Comparison of ENCODE assay signal across 27 mouse cellular contexts in genomic region chr1:43433853-43434252, GRCm38 (mm10). TPM values are rescaled to one million over a fixed set of nuclear protein-coding genes. Genes with fewer than 3 reads are reported as not detected.
DNase-seq lines count a peak whose midpoint lies in the region; ATAC-seq and TF ChIP-seq lines count a peak whose summit lies in the region.
"Had no signal": no experiment of that assay in that cellular context is flagged by ENCODE, and none has a peak within 500 bp of the region (broad histone marks: within the 10 kb centered on the region; RNA-seq: fewer than 3 reads in every experiment).

No protein-coding gene starts in this region.

- H3K9ac ChIP-seq in heart, embryonic 12.5 days = no peak overlapping the region
- H3K9ac ChIP-seq in kidney, postnatal 0 days (ENCODE audit: low read depth, low read length) = no peak overlapping the region
- H3K9ac ChIP-seq: embryonic facial prominence, embryonic 13.5 days; forebrain, embryonic 12.5 days; heart, embryonic 15.5 days; hindbrain, embryonic 14.5 days; limb, embryonic 13.5 days; liver, embryonic 14.5 days; lung, embryonic 15.5 days had no signal

- peaks cover 14% of the 10 kb centered on the region for H3K4me1 ChIP-seq in heart, embryonic 12.5 days (replicated peaks)
- no peaks in the 10 kb centered on the region for H3K4me1 ChIP-seq in kidney, postnatal 0 days (replicated peaks; ENCODE audit: insufficient read depth, low read length)
- H3K4me1 ChIP-seq: embryonic facial prominence, embryonic 13.5 days; forebrain, embryonic 12.5 days; limb, embryonic 13.5 days; lung, embryonic 15.5 days had no signal

- intact Hi-C loops in gastrocnemius, adult 2 months (cut with DNase I) = no loop called here
- intact Hi-C loops in gastrocnemius, postnatal 36 days (cut with DNase I) = no loop called here

- peak; percentile 69 for DNase-seq in gastrocnemius, adult 2 months
- no peak for DNase-seq in gastrocnemius, postnatal 36 days
- peak; percentile 32 for DNase-seq in heart, adult 8-10 months (ENCODE audit: low spot score)
- peak; percentile 23 to 45 for DNase-seq in kidney, adult 8-10 months
- DNase-seq in kidney, postnatal 0 days (ENCODE audit: low spot score) = peak; percentile 54
- no peak for DNase-seq in embryo, embryonic 11 days
- DNase-seq: adrenal gland, postnatal 14 days; cerebellum, adult 2 months; cerebellum, postnatal 25 days; heart, postnatal 4 days; lung, postnatal 36 days; midbrain, embryonic 14.5 days; right cerebral cortex, postnatal 14 days; thymus, adult 18-20 months; thymus, postnatal 36 days had no signal

- no peak overlapping the region for H3K4me3 ChIP-seq in gastrocnemius, adult 2 months
- no peak overlapping the region for H3K4me3 ChIP-seq in heart, embryonic 12.5 days
- no peak overlapping the region for H3K4me3 ChIP-seq in kidney, postnatal 0 days (replicated peaks; ENCODE audit: low read depth, low read length)
- H3K4me3 ChIP-seq: embryonic facial prominence, embryonic 13.5 days; erythroblast, embryonic 14.5 days; forebrain, embryonic 12.5 days; heart, embryonic 15.5 days; layer of hippocampus, adult 2 months; limb, embryonic 13.5 days; lung, embryonic 15.5 days; megakaryocyte, embryonic 14.5 days had no signal

- H3K36me3 ChIP-seq in heart, embryonic 12.5 days = no peaks in the 10 kb centered on the region
- H3K36me3 ChIP-seq in kidney, postnatal 0 days (ENCODE audit: insufficient read depth, low read length) = no peaks in the 10 kb centered on the region
- H3K36me3 ChIP-seq: embryonic facial prominence, embryonic 13.5 days; forebrain, embryonic 12.5 days; heart, embryonic 15.5 days; limb, embryonic 13.5 days; lung, embryonic 15.5 days had no signal

- 63% methylated on average over 4 of the region's 4 CpGs for WGBS in heart, embryonic 12.5 days
- 46% methylated on average over 4 of the region's 4 CpGs for WGBS in kidney, postnatal 0 days

- no peak overlapping the region for H3K4me2 ChIP-seq in heart, embryonic 12.5 days
- H3K4me2 ChIP-seq in kidney, postnatal 0 days (ENCODE audit: low read length) = no peak overlapping the region
- H3K4me2 ChIP-seq: embryonic facial prominence, embryonic 13.5 days; forebrain, embryonic 12.5 days; heart, embryonic 15.5 days; hindbrain, embryonic 14.5 days; limb, embryonic 13.5 days; lung, embryonic 15.5 days had no signal

- no peaks in the 10 kb centered on the region for H3K9me3 ChIP-seq in heart, embryonic 12.5 days (replicated peaks)
- H3K9me3 ChIP-seq in kidney, postnatal 0 days (replicated peaks; ENCODE audit: low read length) = no peaks in the 10 kb centered on the region
- H3K9me3 ChIP-seq: embryonic facial prominence, embryonic 13.5 days; forebrain, embryonic 12.5 days; heart, embryonic 15.5 days; limb, embryonic 13.5 days; lung, embryonic 15.5 days had no signal

- ATAC-seq in heart, embryonic 12.5 days (ENCODE audit: insufficient number of reproducible peaks, low FRiP score) = no peak
- ATAC-seq in kidney, postnatal 0 days (replicated peaks; ENCODE audit: low FRiP score, low read depth) = no peak
- ATAC-seq in activated CD4-positive, CD25-positive, alpha-beta regulatory T cell, adult 4 months = no peak

- H3K27me3 ChIP-seq in heart, embryonic 12.5 days (replicated peaks) = no peaks in the 10 kb centered on the region
- H3K27me3 ChIP-seq in kidney, postnatal 0 days (ENCODE audit: insufficient read depth, low read length) = no peaks in the 10 kb centered on the region
- H3K27me3 ChIP-seq: embryonic facial prominence, embryonic 13.5 days; forebrain, embryonic 12.5 days; heart, embryonic 15.5 days; limb, embryonic 13.5 days; lung, embryonic 15.5 days; megakaryocyte, embryonic 14.5 days had no signal

- no peak for TF ChIP-seq CTCF in gastrocnemius, adult 2 months (IDR thresholded peaks at IDR 0.05)
- TF ChIP-seq CTCF in kidney, postnatal 0 days (IDR thresholded peaks at IDR 0.05; ENCODE audit: low read depth) = no peak

- H3K27ac ChIP-seq in gastrocnemius, adult 2 months = peak overlapping the region; percentile 50; the same call in 1 of the 2 replicates
- no peak overlapping the region for H3K27ac ChIP-seq in heart, embryonic 12.5 days (ENCODE audit: poor library complexity, severe bottlenecking)
- no peak overlapping the region for H3K27ac ChIP-seq in kidney, postnatal 0 days
- H3K27ac ChIP-seq: embryonic facial prominence, embryonic 13.5 days; forebrain, embryonic 12.5 days; heart, embryonic 15.5 days; hindbrain, embryonic 14.5 days; layer of hippocampus, adult 2 months; limb, embryonic 13.5 days; liver, embryonic 14.5 days; lung, embryonic 15.5 days had no signal

RNA-seq across cellular contexts. Expression of gene Nck2, which starts 10.5 kb away (rescaled TPM):
- total RNA-seq in gastrocnemius, adult 2 months (2021) = 10 to 100 TPM; 18.0 to 18.6 TPM
- 10 to 100 TPM; 16.9 to 18.0 TPM for total RNA-seq in gastrocnemius, postnatal 36 days (2021)
- total RNA-seq in heart, adult 8-10 months (2022) = 10 to 100 TPM; 10.9 to 15.9 (median 13.0) TPM
- 35.6 and 36.4 TPM in 2 replicates for polyA plus RNA-seq in heart, embryonic 12.5 days (2016; fragmentation: Nextera tagmentation; extraction: Ambion mirVana)
- polyA plus RNA-seq in kidney, postnatal 0 days (2015; fragmentation: Nextera tagmentation; extraction: Ambion mirVana) = 41.8 and 43.0 TPM in 2 replicates
- polyA plus RNA-seq in activated CD4-positive, CD25-positive, alpha-beta regulatory T cell, adult 4 months (2017; shearing (Covaris generic)) = 10 to 100 TPM; 18.5 to 24.0 TPM

Comparison
In these comparisons a context has a peak if more than half of its experiments do, and no peak if none do; other contexts are left out.
1. DNase-seq: peak in gastrocnemius, adult 2 months (single experiment), heart, adult 8-10 months (single experiment), kidney, adult 8-10 months (2 of 2) and kidney, postnatal 0 days (single experiment); none in gastrocnemius, postnatal 36 days (0 of 2) and embryo, embryonic 11 days (single experiment).